Mouse (Mus musculus): Measurements from ENCODE around the gene Cd300lf. TPM values are rescaled to one million over a fixed set of nuclear protein-coding genes. Genes with fewer than 3 reads are reported as not detected.
A peak's percentile ranks its signal among the peaks of the same experiment; 100 is the strongest.

Cd300lf gene
- polyA plus RNA-seq (2015; fragmentation: Nextera tagmentation; extraction: Ambion mirVana), result 4.0 and 5.5 TPM in 2 replicates

- Histone ChIP-seq H3K27me3 (ENCODE audit: control insufficient read depth, insufficient read depth, low read depth, low read length) (no peaks in the 10 kb centered on the region), H3K36me3 (ENCODE audit: control insufficient read depth, insufficient read depth) (no peaks in the 10 kb centered on the region), H3K4me1 (ENCODE audit: control insufficient read depth, low read depth, low read length) (no peaks in the 10 kb centered on the region), H3K4me3 (ENCODE audit: low read depth, low read length) (peak within 1 kb of the TSS; percentile 31), H3K9me3 (replicated peaks; ENCODE audit: control insufficient read depth, low read length) (no peaks in the 10 kb centered on the region), H3K9ac (ENCODE audit: low read depth, low read length) (no peak within 1 kb of the TSS), H3K4me2 (ENCODE audit: low read depth, low read length) (no peak within 1 kb of the TSS), H3K27ac (ENCODE audit: low read length) (peak within 1 kb of the TSS; percentile 74)
- WGBS (ENCODE audit: insufficient replicate concordance), result 8% methylated on average over 8 of the region's 8 CpGs
- no peak for ATAC-seq (ENCODE audit: low read depth)
Observed at GRCm38 (mm10) chr11:115133800-115134199, at the start of gene Cd300lf. Cd300lf (minus strand) TSS chr11:115133992.

- Histone ChIP-seq H3K27me3 (ENCODE audit: control insufficient read depth, insufficient read depth, low read depth, low read length) (no peaks in the 10 kb centered on the region), H3K4me3 (ENCODE audit: low read depth, low read length) (no peak overlapping the region), H3K36me3 (ENCODE audit: control insufficient read depth, insufficient read depth) (0 out of 2 replicates have a peak, but pooled peaks cover 2% of the 10 kb centered on the region), H3K4me1 (ENCODE audit: control insufficient read depth, low read depth, low read length) (peaks cover 24% of the 10 kb centered on the region), H3K4me2 (ENCODE audit: low read depth, low read length) (no peak overlapping the region), H3K27ac (ENCODE audit: low read length) (peak overlapping the region; percentile 30; the same call in 1 of the 2 replicates), H3K9ac (ENCODE audit: low read depth, low read length) (no peak overlapping the region), H3K9me3 (replicated peaks; ENCODE audit: control insufficient read depth, low read length) (no peaks in the 10 kb centered on the region)
- ATAC-seq (ENCODE audit: low read depth), result no peak
- WGBS (ENCODE audit: insufficient replicate concordance), result 14% methylated on average over 12 of the region's 12 CpGs
Observed at GRCm38 (mm10) chr11:115181913-115182638, 48.3 kb upstream of the Cd300lf start.

DNA sequence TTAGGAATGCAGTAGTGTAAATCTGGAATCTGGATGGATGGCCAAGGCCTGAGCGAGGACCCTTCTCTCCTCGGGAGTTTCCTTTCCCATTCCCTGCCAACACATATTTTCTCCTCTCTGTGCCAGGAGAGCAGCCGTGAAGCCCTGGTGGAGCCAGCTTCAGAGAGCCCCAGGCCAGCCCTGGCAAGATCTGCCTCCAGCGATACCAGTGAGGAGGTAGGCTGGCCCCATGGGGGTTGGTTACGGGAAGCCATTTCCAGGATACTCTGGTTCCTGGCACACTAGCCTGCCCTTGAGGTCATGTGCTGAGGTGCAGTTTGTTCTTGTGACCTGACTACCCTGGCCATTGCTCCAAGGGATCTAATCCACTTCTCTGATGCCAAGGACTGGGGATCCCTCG is 46.1 kb upstream of the Cd300lf start:
- no peaks in the 10 kb centered on the region for H3K27me3 ChIP-seq (ENCODE audit: control insufficient read depth, insufficient read depth, low read depth, low read length)
- H3K4me2 ChIP-seq (ENCODE audit: low read depth, low read length), result no peak overlapping the region
- H3K4me1 ChIP-seq (ENCODE audit: control insufficient read depth, low read depth, low read length), result peaks cover 20% of the 10 kb centered on the region
- H3K9me3 ChIP-seq (replicated peaks; ENCODE audit: control insufficient read depth, low read length), result no peaks in the 10 kb centered on the region
- 68% methylated on average over 6 of the region's 6 CpGs for whole genome bisulfite sequencing (ENCODE audit: insufficient replicate concordance)
- no peak overlapping the region for H3K9ac ChIP-seq (ENCODE audit: low read depth, low read length)
- H3K27ac ChIP-seq (ENCODE audit: low read length), result no peak overlapping the region
- ATAC-seq (ENCODE audit: low read depth), result no peak
- H3K36me3 ChIP-seq (ENCODE audit: control insufficient read depth, insufficient read depth), result 0 out of 2 replicates have a peak, but pooled peaks cover 2% of the 10 kb centered on the region
- no peak overlapping the region for H3K4me3 ChIP-seq (ENCODE audit: low read depth, low read length)

- H3K36me3 ChIP-seq (ENCODE audit: control insufficient read depth, insufficient read depth), result 0 out of 2 replicates have a peak, but pooled peaks cover 2% of the 10 kb centered on the region
- H3K27me3 ChIP-seq (ENCODE audit: control insufficient read depth, insufficient read depth, low read depth, low read length), result no peaks in the 10 kb centered on the region
- ATAC-seq (ENCODE audit: low read depth), result no peak
- H3K9me3 ChIP-seq (replicated peaks; ENCODE audit: control insufficient read depth, low read length), result no peaks in the 10 kb centered on the region
- no peak overlapping the region for H3K4me3 ChIP-seq (ENCODE audit: low read depth, low read length)
- H3K27ac ChIP-seq (ENCODE audit: low read length), result no peak overlapping the region
- H3K4me2 ChIP-seq (ENCODE audit: low read depth, low read length), result no peak overlapping the region
- H3K4me1 ChIP-seq (ENCODE audit: control insufficient read depth, low read depth, low read length), result peaks cover 21% of the 10 kb centered on the region
- H3K9ac ChIP-seq (ENCODE audit: low read depth, low read length), result no peak overlapping the region
- WGBS (ENCODE audit: insufficient replicate concordance), result 64% methylated on average over 6 of the region's 6 CpGs
Observed at GRCm38 (mm10) chr11:115179191-115179590, 45.4 kb upstream of the Cd300lf start.

DNA sequence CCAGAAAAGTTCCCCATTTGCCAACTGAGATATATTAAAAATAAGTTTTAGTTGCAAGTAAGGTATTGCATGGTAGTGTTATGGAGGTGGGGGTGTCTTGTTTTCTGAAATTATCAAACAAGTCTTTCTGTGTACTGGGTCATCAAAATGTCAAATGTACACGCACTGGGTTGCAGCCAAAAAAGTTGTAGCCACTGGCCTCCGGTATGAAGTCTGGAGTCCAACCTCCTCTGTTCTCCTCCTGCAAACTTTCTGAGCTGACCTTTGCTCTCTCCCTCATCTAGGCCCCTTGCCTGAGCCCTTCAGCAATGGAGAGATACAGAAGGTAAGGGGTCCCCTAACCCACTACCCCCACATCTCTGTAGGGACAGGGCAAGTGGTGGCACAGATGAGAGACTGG is 45.0 kb upstream of the Cd300lf start:
- Histone ChIP-seq H3K4me2 (ENCODE audit: low read depth, low read length) (no peak overlapping the region), H3K4me3 (ENCODE audit: low read depth, low read length) (no peak overlapping the region), H3K27ac (ENCODE audit: low read length) (peak overlapping the region; percentile 66), H3K4me1 (ENCODE audit: control insufficient read depth, low read depth, low read length) (peaks cover 25% of the 10 kb centered on the region), H3K27me3 (ENCODE audit: control insufficient read depth, insufficient read depth, low read depth, low read length) (no peaks in the 10 kb centered on the region), H3K9me3 (replicated peaks; ENCODE audit: control insufficient read depth, low read length) (no peaks in the 10 kb centered on the region), H3K36me3 (ENCODE audit: control insufficient read depth, insufficient read depth) (0 out of 2 replicates have a peak, but pooled peaks cover 2% of the 10 kb centered on the region), H3K9ac (ENCODE audit: low read depth, low read length) (no peak overlapping the region)
- ATAC-seq (ENCODE audit: low read depth), result peak; percentile 12; the same call in 1 of the 2 replicates
- 61% methylated on average over 2 of the region's 2 CpGs for WGBS (ENCODE audit: insufficient replicate concordance)

- H3K27ac ChIP-seq (ENCODE audit: low read length), result peak overlapping the region; percentile 66
- 60% methylated on average over 10 of the region's 10 CpGs for WGBS (ENCODE audit: insufficient replicate concordance)
- ATAC-seq (ENCODE audit: low read depth), result peak; percentile 76
- H3K4me2 ChIP-seq (ENCODE audit: low read depth, low read length), result peak overlapping the region; percentile 37
- 0 out of 2 replicates have a peak overlapping the region, but pooled peaks have one; percentile 3 for H3K4me3 ChIP-seq (ENCODE audit: low read depth, low read length)
- H3K9me3 ChIP-seq (replicated peaks; ENCODE audit: control insufficient read depth, low read length), result no peaks in the 10 kb centered on the region
- no peaks in the 10 kb centered on the region for H3K27me3 ChIP-seq (ENCODE audit: control insufficient read depth, insufficient read depth, low read depth, low read length)
- no peak overlapping the region for H3K9ac ChIP-seq (ENCODE audit: low read depth, low read length)
- H3K4me1 ChIP-seq (ENCODE audit: control insufficient read depth, low read depth, low read length), result peaks cover 34% of the 10 kb centered on the region
- H3K36me3 ChIP-seq (ENCODE audit: control insufficient read depth, insufficient read depth), result 0 out of 2 replicates have a peak, but pooled peaks cover 2% of the 10 kb centered on the region
Observed at GRCm38 (mm10) chr11:115177559-115178195, 43.9 kb upstream of the Cd300lf start.

DNA sequence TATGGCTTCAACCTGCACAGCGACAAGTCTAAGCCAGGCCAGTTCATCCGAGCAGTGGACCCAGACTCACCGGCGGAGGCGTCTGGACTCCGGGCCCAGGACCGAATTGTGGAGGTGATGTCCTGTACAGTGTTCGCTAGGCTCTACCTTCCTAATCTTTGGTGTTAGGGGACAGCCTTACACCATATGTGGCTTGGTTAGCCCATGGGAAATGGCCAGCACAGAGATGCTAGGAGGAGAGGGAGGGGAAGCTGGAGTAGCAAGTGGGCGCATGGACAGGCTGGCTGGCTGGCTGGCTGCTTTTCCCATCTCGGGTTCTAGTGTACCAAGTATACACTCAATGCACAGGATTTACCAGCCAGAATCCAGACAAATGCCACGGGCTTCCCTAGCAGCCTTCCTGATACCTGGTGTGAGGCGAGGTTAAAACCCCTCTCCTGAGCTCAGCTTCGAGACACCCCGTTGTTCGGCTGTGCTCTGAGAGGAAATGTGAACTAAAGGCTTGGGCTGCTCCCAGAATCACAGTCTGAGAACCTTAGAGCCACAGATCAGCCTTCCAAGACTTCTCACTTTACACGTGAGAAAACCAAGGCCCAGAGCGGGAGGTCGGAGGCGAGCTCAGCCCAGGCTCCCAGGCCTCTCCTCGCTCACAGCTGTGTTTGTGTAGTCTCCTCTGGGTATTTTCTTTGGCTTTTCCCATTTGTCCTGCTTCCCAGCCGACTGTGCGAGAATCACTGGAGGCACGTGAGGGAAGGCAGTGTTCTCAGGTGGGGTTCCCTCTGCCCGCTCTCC is 42.8 kb upstream of the Cd300lf start:
- no peak overlapping the region for H3K4me2 ChIP-seq (ENCODE audit: low read depth, low read length)
- peak overlapping the region; percentile 64 for H3K27ac ChIP-seq (ENCODE audit: low read length)
- WGBS (ENCODE audit: insufficient replicate concordance), result 75% methylated on average over 24 of the region's 24 CpGs
- no peak overlapping the region for H3K4me3 ChIP-seq (ENCODE audit: low read depth, low read length)
- H3K4me1 ChIP-seq (ENCODE audit: control insufficient read depth, low read depth, low read length), result peaks cover 37% of the 10 kb centered on the region
- H3K36me3 ChIP-seq (ENCODE audit: control insufficient read depth, insufficient read depth), result no peaks in the 10 kb centered on the region
- H3K9ac ChIP-seq (ENCODE audit: low read depth, low read length), result no peak overlapping the region
- ATAC-seq (ENCODE audit: low read depth), result no peak
- no peaks in the 10 kb centered on the region for H3K27me3 ChIP-seq (ENCODE audit: control insufficient read depth, insufficient read depth, low read depth, low read length)
- no peaks in the 10 kb centered on the region for H3K9me3 ChIP-seq (replicated peaks; ENCODE audit: control insufficient read depth, low read length)

DNA sequence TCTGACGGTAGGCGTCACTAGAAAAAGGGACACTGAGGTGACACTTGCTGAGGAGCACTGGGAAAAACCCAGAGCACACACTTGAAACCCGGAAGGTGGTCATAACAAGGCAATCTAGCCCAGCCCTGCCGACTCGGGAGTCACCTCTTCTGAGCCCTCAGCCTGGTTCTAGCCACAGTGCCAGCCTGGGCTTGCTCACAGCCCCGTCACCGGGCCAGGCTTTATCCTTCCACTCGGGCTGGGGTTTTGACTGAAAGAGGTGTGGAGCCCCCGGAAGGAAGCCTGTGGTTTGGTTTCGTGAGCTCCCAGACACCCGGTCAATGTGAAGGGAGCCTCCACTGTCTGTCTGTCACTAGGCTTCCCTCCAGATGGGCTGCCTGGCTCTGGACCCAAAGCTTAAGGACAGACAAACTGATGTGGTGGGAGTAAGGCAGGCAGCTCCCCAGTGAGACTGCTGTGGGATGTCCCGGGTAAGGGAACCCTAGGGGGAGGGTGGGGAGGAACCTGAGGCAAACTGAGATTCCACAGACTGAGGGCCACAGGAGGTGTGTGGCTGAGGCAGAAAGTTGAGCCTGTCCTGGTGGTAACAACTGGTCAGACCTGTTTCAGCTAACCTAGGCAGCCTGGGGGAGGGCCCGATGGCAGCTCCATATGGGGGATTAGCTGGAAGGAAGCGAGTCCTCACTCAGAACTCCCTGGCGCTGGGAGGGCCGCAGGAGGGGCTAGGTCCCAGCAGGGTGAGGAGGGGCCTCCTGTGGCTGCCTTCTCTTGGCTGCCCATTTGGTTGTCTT is 40.0 kb upstream of the Cd300lf start:
- Histone ChIP-seq H3K4me2 (ENCODE audit: low read depth, low read length) (peak overlapping the region; percentile 14; the same call in 1 of the 2 replicates), H3K27me3 (ENCODE audit: control insufficient read depth, insufficient read depth, low read depth, low read length) (no peaks in the 10 kb centered on the region), H3K9me3 (replicated peaks; ENCODE audit: control insufficient read depth, low read length) (no peaks in the 10 kb centered on the region), H3K4me3 (ENCODE audit: low read depth, low read length) (no peak overlapping the region), H3K4me1 (ENCODE audit: control insufficient read depth, low read depth, low read length) (peaks cover 39% of the 10 kb centered on the region), H3K9ac (ENCODE audit: low read depth, low read length) (no peak overlapping the region; the same call in 1 of the 2 replicates), H3K36me3 (ENCODE audit: control insufficient read depth, insufficient read depth) (no peaks in the 10 kb centered on the region), H3K27ac (ENCODE audit: low read length) (no peak overlapping the region)
- 18% methylated on average over 16 of the region's 16 CpGs for WGBS (ENCODE audit: insufficient replicate concordance)
- no peak for ATAC-seq (ENCODE audit: low read depth)
